16 mouse cellular contexts compared by ENCODE assay signal in genomic region chr14:111253190-111253589, GRCm38 (mm10).
DNase-seq lines count a peak whose midpoint lies in the region; ATAC-seq lines count a peak whose summit lies in the region.
"Had no signal": no experiment of that assay in that cellular context is flagged by ENCODE, and none has a peak within 500 bp of the region (broad histone marks: within the 10 kb centered on the region; RNA-seq: fewer than 3 reads in every experiment).

No protein-coding gene starts in this region.

- H3K27me3 ChIP-seq in forebrain, embryonic 15.5 days = peaks cover 9% of the 10 kb centered on the region; the same call in 1 of the 2 replicates
- H3K27me3 ChIP-seq in midbrain, embryonic 13.5 days = no peaks in the 10 kb centered on the region
- H3K27me3 ChIP-seq: embryonic facial prominence, embryonic 13.5 days; heart, embryonic 12.5 days; liver, embryonic 15.5 days had no signal

- DNase-seq in layer of hippocampus, adult 8-10 months (ENCODE audit: low spot score in 2 of 2) = peak; percentile 4 to 5
- DNase-seq in layer of hippocampus, adult 9-10 months (ENCODE audit: low spot score) = no peak
- DNase-seq in ZHBTc4 (ENCODE audit: low read depth, low spot score) = peak; percentile 10
- no peak for DNase-seq in heart, postnatal 36 days
- no peak for DNase-seq in adrenal gland, adult 8-10 months
- no peak for DNase-seq in urinary bladder, postnatal 36 days (ENCODE audit: low spot score in 2 of 2)
- DNase-seq: cerebellum, adult 8-10 months; gastrocnemius, postnatal 36 days had no signal

- H3K4me1 ChIP-seq in forebrain, embryonic 15.5 days = no peaks in the 10 kb centered on the region
- peaks cover 3% of the 10 kb centered on the region; the same call in 1 of the 2 replicates for H3K4me1 ChIP-seq in midbrain, embryonic 13.5 days (replicated peaks)
- H3K4me1 ChIP-seq: embryonic facial prominence, embryonic 13.5 days; heart, embryonic 12.5 days; liver, embryonic 15.5 days had no signal

- no peaks in the 10 kb centered on the region for H3K9me3 ChIP-seq in forebrain, embryonic 15.5 days
- H3K9me3 ChIP-seq in midbrain, embryonic 13.5 days = no peaks in the 10 kb centered on the region
- H3K9me3 ChIP-seq: embryonic facial prominence, embryonic 13.5 days; G1E; heart, embryonic 12.5 days; liver, embryonic 15.5 days had no signal

- ATAC-seq in forebrain, embryonic 15.5 days (replicated peaks) = peak; percentile 58; the same call in 1 of the 2 replicates
- ATAC-seq in midbrain, embryonic 13.5 days = peak; percentile 55; the same call in 1 of the 2 replicates
- ATAC-seq: activated CD4-positive, CD25-positive, alpha-beta regulatory T cell, adult 4 months had no signal

- H3K4me2 ChIP-seq in forebrain, embryonic 15.5 days (replicated peaks) = no peak overlapping the region
- H3K4me2 ChIP-seq in midbrain, embryonic 13.5 days (replicated peaks) = no peak overlapping the region
- H3K4me2 ChIP-seq: embryonic facial prominence, embryonic 13.5 days; heart, embryonic 12.5 days; liver, embryonic 15.5 days had no signal

- no peak overlapping the region for H3K9ac ChIP-seq in forebrain, embryonic 15.5 days (replicated peaks)
- no peak overlapping the region for H3K9ac ChIP-seq in midbrain, embryonic 13.5 days (replicated peaks)
- H3K9ac ChIP-seq: embryonic facial prominence, embryonic 13.5 days; heart, embryonic 12.5 days; liver, embryonic 15.5 days had no signal

- intact Hi-C loops in heart, postnatal 36 days (cut with DNase I) = no loop called here

- H3K36me3 ChIP-seq in forebrain, embryonic 15.5 days = no peaks in the 10 kb centered on the region
- no peaks in the 10 kb centered on the region for H3K36me3 ChIP-seq in midbrain, embryonic 13.5 days
- H3K36me3 ChIP-seq: embryonic facial prominence, embryonic 13.5 days; G1E; heart, embryonic 12.5 days; liver, embryonic 15.5 days had no signal

- WGBS in forebrain, embryonic 15.5 days = 8% methylated on average over 3 of the region's 3 CpGs
- WGBS in midbrain, embryonic 13.5 days = 17% methylated on average over 3 of the region's 3 CpGs

- no peak overlapping the region for H3K27ac ChIP-seq in forebrain, embryonic 15.5 days (replicated peaks)
- H3K27ac ChIP-seq in midbrain, embryonic 13.5 days = no peak overlapping the region
- H3K27ac ChIP-seq: embryonic facial prominence, embryonic 13.5 days; layer of hippocampus, adult 2 months; liver, embryonic 15.5 days had no signal

- H3K4me3 ChIP-seq in forebrain, embryonic 15.5 days = no peak overlapping the region
- no peak overlapping the region for H3K4me3 ChIP-seq in midbrain, embryonic 13.5 days (replicated peaks)
- H3K4me3 ChIP-seq: embryonic facial prominence, embryonic 13.5 days; heart, embryonic 12.5 days; layer of hippocampus, adult 2 months; liver, embryonic 15.5 days had no signal

Comparison
In these comparisons a context has a peak if more than half of its experiments do, and no peak if none do; other contexts are left out.
1. DNase-seq: peak in layer of hippocampus, adult 8-10 months (2 of 2) and ZHBTc4 (single experiment); none in layer of hippocampus, adult 9-10 months (single experiment), heart, postnatal 36 days (0 of 2), adrenal gland, adult 8-10 months (single experiment) and urinary bladder, postnatal 36 days (0 of 2).